Mouse (Mus musculus) liver, adult 10 weeks (tissue): ENCODE measurements around the gene Necap2. TPM values are rescaled to one million over a fixed set of nuclear protein-coding genes. Genes with fewer than 3 reads are reported as not detected.

Experiments used
- polyA plus RNA-seq: library from polyadenylated mRNA; stranded (reverse); fragments of 350-450 nt; fragmentation: Illumina TruSeq; extraction: RNeasy Lipid Tissue Mini Kit (QIAGEN cat#74804); gene quantifications from one replicate; pipeline ENCODE4 v1.2.3, GENCODE M21; 2014; ENCODE audit warnings: low read depth, low replicate concordance

The Necap2 gene
- 2.8 TPM for polyA plus RNA-seq

DNA sequence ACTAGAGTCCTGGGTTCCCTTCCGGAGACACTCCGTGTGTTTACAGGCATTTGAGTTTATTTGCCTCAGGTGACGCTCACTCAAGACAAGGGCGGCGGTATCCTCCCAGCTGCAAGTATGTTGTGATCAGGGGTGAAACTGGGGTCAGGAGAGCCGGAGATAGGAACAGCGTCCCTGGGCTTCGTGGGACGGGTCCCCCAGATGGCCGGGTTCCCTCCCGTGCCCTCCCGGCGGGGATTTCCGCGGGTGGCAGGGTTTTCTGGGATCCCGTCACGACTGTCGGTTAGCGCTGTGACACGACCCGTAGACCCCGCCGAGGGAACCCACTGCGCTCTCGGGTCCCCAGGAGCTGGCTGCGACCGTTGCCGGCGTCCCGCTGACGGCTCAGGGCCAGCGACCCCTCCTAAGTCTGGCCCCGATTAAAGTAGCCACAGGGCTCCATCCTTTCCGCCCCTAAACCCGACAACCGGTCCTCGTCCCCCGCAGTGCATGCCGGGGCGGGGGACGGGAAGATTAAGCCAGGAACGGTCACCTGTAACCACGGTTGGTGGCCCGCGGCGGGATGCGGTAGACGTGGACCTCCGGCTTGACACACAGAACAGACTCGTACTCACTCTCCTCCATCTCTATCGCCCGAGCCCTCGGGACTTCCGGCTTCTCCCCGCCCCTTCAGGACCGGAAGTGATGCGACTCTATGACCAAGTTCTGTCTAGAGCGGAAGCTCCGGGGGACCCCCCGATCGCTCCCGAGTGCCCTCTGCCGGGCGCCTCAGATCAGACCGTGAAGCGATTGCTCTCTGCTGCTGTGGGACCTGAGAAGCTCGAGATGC, at the start of gene Necap2:
Gene Necap2 (minus strand): TSS at position 677 of the 829 bp plus-strand sequence.

GRCm38 (mm10) chr4:141088033-141088432, 9.9 kb upstream of the Necap2 start, which contains the start of gene Spata21:
Gene Spata21 (plus strand): TSS chr4:141088333.

GRCm38 (mm10) chr4:141060426-141061301, 17.5 kb downstream of the Necap2 start, which contains the start of gene Crocc:
Gene Crocc (minus strand): TSS chr4:141060550.

Other genes with a start within 250 kb of the Necap2 start
- not detected for gene Padi1, start 232.6 kb downstream of the Necap2 start, polyA plus RNA-seq
- gene Padi2, start 172.0 kb downstream of the Necap2 start, polyA plus RNA-seq = 0.13 TPM
- 107 TPM for gene Sdhb, start 117.2 kb downstream of the Necap2 start, polyA plus RNA-seq
- 0.82 TPM for gene Atp13a2, start 91.5 kb downstream of the Necap2 start, polyA plus RNA-seq
- not detected for gene Mfap2, start 67.9 kb downstream of the Necap2 start, polyA plus RNA-seq
- gene Crocc, start 17.8 kb downstream of the Necap2 start, polyA plus RNA-seq = not detected
- gene Spata21, start 10.0 kb upstream of the Necap2 start, polyA plus RNA-seq = not detected
- 14.6 TPM for gene Szrd1, start 61.4 kb upstream of the Necap2 start, polyA plus RNA-seq
- gene Fbxo42, start 69.6 kb upstream of the Necap2 start, polyA plus RNA-seq = 2.1 TPM
- not detected for gene Rsg1, start 135.6 kb upstream of the Necap2 start, polyA plus RNA-seq
- 4.2 TPM for gene Arhgef19, start 161.1 kb upstream of the Necap2 start, polyA plus RNA-seq
- 0.74 TPM for gene Epha2, start 222.9 kb upstream of the Necap2 start, polyA plus RNA-seq